Mouse (Mus musculus) bone marrow macrophage, adult 2 months (primary cell): ENCODE measurements around the gene Gm20388. TPM values are rescaled to one million over a fixed set of nuclear protein-coding genes. Genes with fewer than 3 reads are reported as not detected.

Experiments
- H3K27ac ChIP-seq: 2 replicates; pipeline ENCODE4 v1.5.1; 2012; ENCODE audit warnings: low read depth, low read length; ENCODE audit not compliant: insufficient read depth
- H3K4me1 ChIP-seq: 2 replicates; pipeline ENCODE4 v1.6.1; 2012; ENCODE audit warnings: low read length; ENCODE audit not compliant: control insufficient read depth, insufficient read depth
- H3K4me3 ChIP-seq: 2 replicates; pipeline ENCODE4 v1.5.1; 2012; ENCODE audit warnings: mild to moderate bottlenecking, low read length, moderate library complexity; ENCODE audit not compliant: insufficient read depth
- CTCF ChIP-seq: IDR thresholded peaks from 2 replicates; pipeline ENCODE4 v1.5.1; 2012; ENCODE audit warnings: low read depth, mild to moderate bottlenecking, low read length, moderate library complexity
- POLR2A ChIP-seq: IDR thresholded peaks from 2 replicates; pipeline ENCODE4 v1.6.1; 2012; ENCODE audit warnings: mild to moderate bottlenecking, low read depth, low read length, borderline replicate concordance
- polyA plus RNA-seq: library from polyadenylated mRNA; stranded (reverse); fragments of >200 nt; gene quantifications from 2 replicates; pipeline ENCODE4 v1.2.4, GENCODE M21; 2012; ENCODE audit not compliant: missing spikeins, insufficient read depth, insufficient read length

Gene Gm20388
- polyA plus RNA-seq, 1 experiment = 32.7 TPM

DNA sequence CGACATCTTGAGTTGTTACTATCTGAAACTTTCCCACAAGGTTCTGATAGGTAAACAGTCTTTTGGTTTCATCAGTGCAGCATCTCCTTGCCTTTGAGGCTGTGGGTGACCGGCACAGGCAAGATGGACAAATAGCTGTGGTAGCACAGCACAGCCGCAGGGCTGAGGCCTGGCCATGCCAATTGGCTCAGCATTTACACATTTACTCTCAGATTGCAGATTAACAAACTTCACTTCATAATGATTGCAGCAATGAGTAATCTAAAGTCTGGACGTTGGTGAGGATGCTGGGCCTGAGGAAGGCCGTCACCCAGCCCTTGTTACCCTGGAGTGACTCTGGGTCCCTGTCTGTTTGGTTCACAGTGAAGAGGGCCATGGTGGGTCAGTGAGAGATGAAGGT lies 4332.3 kb downstream of the Gm20388 start:
- Histone ChIP-seq H3K4me3 (no peak overlapping the region), H3K4me1 (peaks cover 33% of the 10 kb centered on the region), H3K27ac (no peak overlapping the region)
- no peak for TF ChIP-seq CTCF
- TF ChIP-seq POLR2A = no peak

DNA sequence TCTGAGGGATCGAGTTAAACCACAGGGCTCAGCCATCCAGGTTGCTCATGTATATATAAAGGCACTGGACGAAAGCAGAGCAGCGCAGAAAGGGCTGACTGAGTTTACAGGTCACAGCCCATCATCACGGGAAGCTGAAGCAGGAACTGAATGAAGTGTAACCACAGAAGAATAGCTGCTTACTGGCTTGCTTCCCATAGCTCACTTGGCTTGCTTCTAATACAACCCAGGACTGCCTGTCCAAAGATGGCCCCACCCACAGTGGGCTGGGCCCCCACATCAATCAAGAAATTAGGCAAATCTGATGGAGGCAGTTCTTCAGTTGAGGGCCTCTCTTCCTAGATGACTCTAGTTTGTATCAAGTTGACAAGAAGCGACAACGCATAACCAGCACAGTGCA lies 4336.9 kb downstream of the Gm20388 start:
- TF ChIP-seq POLR2A (no peak), CTCF (no peak)
- H3K27ac ChIP-seq = no peak overlapping the region
- peaks cover 27% of the 10 kb centered on the region for H3K4me1 ChIP-seq
- H3K4me3 ChIP-seq = no peak overlapping the region

DNA sequence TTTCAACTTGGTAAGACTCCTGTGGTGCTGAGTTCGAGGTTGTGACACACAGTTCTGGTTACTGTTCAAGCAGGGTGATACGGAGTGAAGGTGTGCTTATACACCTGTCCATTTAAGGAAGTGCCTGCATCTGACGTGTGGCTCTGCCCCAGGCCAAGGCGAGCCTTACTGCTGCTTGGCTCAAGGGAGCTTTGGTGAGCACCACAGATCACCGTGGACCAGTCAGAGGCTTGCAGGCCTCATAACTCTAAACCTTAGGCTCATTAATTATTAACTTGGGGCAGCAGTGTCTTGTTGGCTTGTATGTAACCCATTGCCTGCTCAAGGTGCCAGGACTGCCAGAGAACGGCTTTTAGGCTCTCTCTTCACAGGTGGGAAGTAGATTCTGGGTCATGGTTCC lies 4338.0 kb downstream of the Gm20388 start:
- Histone ChIP-seq H3K4me3 (no peak overlapping the region), H3K27ac (no peak overlapping the region), H3K4me1 (peaks cover 25% of the 10 kb centered on the region)
- no peak for TF ChIP-seq POLR2A
- no peak for TF ChIP-seq CTCF

DNA sequence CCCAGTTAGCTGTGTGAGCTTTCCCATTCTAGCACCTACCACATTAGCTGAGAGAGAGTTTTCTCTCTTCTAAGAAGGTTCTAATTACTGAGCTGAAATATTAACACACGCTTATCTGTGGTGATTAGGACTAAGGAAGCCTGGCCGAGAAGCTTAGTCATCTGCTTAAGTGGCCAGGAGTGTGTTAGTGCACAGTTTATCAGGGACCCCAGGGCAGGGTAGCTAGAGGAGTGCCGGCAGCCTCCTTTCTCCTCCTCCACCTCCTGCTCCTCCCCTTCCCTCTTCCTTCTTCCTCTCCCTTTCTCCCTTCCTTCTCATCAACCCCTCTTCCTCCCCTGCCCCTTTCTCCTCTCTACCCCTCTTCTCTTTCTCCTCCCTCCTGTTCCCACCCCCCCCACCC lies 4339.6 kb downstream of the Gm20388 start:
- Histone ChIP-seq H3K4me1 (peaks cover 33% of the 10 kb centered on the region), H3K27ac (no peak overlapping the region), H3K4me3 (no peak overlapping the region)
- TF ChIP-seq CTCF (no peak), POLR2A (no peak)

DNA sequence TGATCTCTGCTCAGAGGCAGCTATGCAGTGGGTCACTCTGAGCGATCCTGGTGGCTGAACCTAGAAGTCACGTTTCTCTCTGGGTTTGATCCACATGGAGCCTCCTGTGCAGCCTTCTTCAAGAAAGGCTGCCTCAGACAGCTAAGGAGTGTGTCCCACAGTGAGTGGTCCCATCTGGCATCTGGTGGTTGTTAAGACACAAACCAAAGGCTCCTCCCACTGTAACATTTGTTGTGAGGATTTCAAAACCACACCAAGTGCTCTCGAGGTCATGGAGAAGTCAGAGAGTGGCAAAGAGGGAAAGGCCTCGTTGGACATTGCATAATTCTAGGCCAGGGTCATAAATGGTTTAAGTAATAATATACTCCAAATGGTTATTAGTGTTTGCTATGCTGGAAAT lies 4340.1 kb downstream of the Gm20388 start:
- Histone ChIP-seq H3K4me3 (no peak overlapping the region), H3K4me1 (peaks cover 33% of the 10 kb centered on the region), H3K27ac (no peak overlapping the region)
- TF ChIP-seq CTCF = no peak
- no peak for TF ChIP-seq POLR2A

DNA sequence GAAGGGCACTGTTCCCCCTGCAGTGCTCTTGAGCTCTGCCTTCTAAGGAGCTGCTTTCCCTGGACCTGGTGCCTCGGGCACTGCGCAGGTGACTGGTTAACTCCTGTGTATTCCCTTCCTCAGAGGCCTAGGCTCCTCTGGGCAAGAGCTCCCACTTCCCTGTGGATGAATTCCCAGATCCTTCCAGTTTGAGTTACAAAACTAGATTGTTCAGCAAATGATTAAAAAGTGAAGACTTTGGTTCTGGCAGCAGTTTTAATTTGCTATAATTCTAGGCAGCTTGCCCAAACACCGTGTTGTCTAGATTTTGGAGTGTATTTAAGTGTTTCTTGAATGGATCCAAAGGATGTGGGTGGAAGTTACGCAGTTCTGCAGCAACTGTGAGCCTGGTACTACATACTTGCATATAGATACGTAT lies 4341.9 kb downstream of the Gm20388 start:
- H3K27ac ChIP-seq = no peak overlapping the region
- TF ChIP-seq POLR2A (no peak), CTCF (no peak)
- H3K4me1 ChIP-seq = peaks cover 39% of the 10 kb centered on the region
- H3K4me3 ChIP-seq = no peak overlapping the region

DNA sequence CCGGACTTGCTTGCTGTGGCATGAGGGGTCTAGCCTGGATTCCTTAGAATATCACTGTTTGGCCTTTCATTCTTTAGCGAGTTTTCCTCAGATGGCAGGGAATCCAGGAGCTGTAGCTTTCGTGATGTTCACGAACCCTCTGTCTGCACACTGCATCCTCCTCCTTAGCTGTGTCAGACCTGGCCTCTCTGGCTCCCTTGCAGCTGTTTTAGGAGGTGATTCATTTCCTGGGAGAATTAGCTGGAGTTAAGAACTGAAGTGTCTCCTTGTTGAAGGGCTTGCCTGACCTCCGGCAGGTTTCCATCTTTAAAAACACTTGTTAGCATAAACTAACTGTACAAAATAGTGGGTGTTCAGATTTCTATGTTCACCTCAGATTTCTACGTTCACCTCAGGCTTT lies 4343.3 kb downstream of the Gm20388 start:
- H3K27ac ChIP-seq = no peak overlapping the region
- TF ChIP-seq POLR2A = no peak
- no peak overlapping the region for H3K4me3 ChIP-seq
- peaks cover 39% of the 10 kb centered on the region for H3K4me1 ChIP-seq

DNA sequence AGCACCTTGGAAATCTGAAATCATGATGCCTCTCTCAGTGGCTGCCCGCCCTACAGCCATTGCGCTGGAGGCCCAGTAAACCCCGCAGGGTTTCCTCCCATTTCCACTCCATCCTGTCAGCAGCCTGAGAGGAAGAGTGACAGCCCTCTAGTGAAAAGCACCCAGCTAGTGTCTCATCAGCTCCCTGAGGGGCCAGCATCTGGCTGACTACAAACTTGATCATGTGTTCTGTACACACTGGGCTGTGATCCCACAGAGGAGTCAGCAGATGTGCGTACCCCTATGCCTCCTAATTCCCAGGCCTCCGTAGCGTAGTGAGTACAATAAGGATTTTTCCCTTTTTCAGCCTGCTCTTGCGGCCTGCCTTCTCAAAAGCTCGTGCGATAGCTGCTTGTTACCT lies 4346.2 kb downstream of the Gm20388 start:
- TF ChIP-seq POLR2A (no peak), CTCF (no peak)
- H3K27ac ChIP-seq = no peak overlapping the region
- H3K4me1 ChIP-seq = peaks cover 36% of the 10 kb centered on the region
- no peak overlapping the region for H3K4me3 ChIP-seq

DNA sequence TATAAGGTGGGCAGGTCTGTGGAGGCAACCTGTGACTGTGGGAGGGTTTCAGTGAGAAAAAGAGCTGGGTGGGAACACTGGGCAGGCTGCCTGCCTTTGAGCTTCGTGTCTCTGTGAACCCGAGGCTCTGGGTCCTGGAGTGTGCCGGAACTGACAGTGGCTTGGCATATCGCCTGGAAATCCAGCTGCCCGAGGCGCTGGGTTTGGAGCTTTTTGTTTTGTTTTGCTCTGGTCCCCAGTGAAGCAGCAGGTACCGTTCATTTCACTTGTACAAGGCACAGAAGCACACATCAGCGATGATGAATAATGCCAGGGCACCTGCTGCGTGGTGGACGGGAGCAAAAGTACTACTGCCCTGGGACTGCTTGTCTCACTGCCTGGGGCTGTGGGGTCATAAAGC lies 4346.7 kb downstream of the Gm20388 start:
- Histone ChIP-seq H3K4me1 (peaks cover 32% of the 10 kb centered on the region), H3K27ac (no peak overlapping the region), H3K4me3 (no peak overlapping the region)
- TF ChIP-seq CTCF (no peak), POLR2A (no peak)

DNA sequence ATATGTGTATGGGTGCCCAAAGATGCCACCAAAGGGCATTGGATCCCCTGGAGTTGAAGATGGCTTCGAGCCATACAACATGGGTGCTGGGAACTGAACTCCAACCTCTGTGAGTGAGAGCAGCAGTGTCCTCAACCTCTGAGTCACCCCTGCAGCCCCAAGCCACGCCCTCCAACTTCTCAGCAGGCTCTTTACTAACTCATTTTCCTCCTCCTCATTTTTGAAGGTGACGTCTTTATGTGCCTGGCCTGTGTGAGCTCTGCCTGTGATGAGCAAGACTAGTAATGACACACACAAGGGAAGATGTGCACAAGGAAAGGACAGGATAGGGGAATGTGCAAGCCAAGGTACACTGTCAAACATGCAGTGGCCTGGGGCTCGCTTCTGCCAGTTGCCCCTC lies 4348.5 kb downstream of the Gm20388 start:
- Histone ChIP-seq H3K27ac (no peak overlapping the region), H3K4me3 (no peak overlapping the region), H3K4me1 (peaks cover 22% of the 10 kb centered on the region)
- TF ChIP-seq CTCF (no peak), POLR2A (no peak)

DNA sequence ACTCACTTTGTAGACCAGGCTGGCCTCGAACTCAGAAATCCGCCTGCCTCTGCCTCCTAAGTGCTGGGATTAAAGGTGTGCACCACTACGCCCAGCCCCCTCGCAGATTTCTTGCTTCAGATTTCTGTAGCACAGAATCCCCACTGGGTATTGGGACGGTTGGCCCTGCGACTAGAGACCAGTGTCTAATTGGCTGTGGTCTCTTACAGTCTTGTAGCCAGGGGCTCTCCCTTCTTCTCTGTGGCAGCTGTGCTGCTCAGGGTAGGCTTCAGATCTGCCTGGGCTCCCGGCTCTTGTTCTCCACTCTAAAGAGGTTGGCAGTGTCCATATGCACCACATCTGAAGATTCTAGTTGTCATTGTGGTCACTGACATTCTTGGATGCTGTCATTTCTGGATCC lies 4349.3 kb downstream of the Gm20388 start:
- no peak overlapping the region for H3K27ac ChIP-seq
- TF ChIP-seq CTCF (no peak), POLR2A (no peak)
- H3K4me1 ChIP-seq = peaks cover 19% of the 10 kb centered on the region
- no peak overlapping the region for H3K4me3 ChIP-seq
